ENCODE assay signal across 10 mouse cellular contexts in genomic region chr3:67375063-67375462, GRCm38 (mm10). TPM values are rescaled to one million over a fixed set of nuclear protein-coding genes. Genes with fewer than 3 reads are reported as not detected.
DNase-seq lines count a peak whose midpoint lies in the region; ATAC-seq and TF ChIP-seq lines count a peak whose summit lies in the region.
"Had no signal": no experiment of that assay in that cellular context is flagged by ENCODE, and none has a peak within 500 bp of the region (broad histone marks: within the 10 kb centered on the region; RNA-seq: fewer than 3 reads in every experiment).

Gene Gm17402, minus strand, starts transcription at chr3:67375163.

- peak within 1 kb of the TSS; percentile 86 for H3K9ac ChIP-seq in heart, embryonic 14.5 days (ENCODE audit: low read length)
- H3K9ac ChIP-seq in MEL (ENCODE audit: control insufficient read depth, low read depth, low read length, poor library complexity, severe bottlenecking) = peak within 1 kb of the TSS; percentile 65
- peak within 1 kb of the TSS; percentile 40 for H3K9ac ChIP-seq in hindbrain, embryonic 11.5 days (ENCODE audit: low read depth, low read length)
- H3K9ac ChIP-seq in midbrain, embryonic 11.5 days (ENCODE audit: low read length) = peak within 1 kb of the TSS; percentile 65

- no peak for ATAC-seq in heart, embryonic 14.5 days (ENCODE audit: insufficient number of reproducible peaks, insufficient read depth, low FRiP score, low read depth)
- ATAC-seq in hindbrain, embryonic 11.5 days (ENCODE audit: low FRiP score) = no peak
- ATAC-seq in midbrain, embryonic 11.5 days (ENCODE audit: low FRiP score) = no peak

- H3K27me3 ChIP-seq in heart, embryonic 14.5 days (ENCODE audit: control insufficient read depth, insufficient read depth, low read length) = no peaks in the 10 kb centered on the region
- H3K27me3 ChIP-seq in MEL (ENCODE audit: control insufficient read depth in 1 of 2, insufficient read depth in 2 of 2, low read length in 2 of 2) = peaks cover 0 to 3% of the 10 kb centered on the region in 2 experiments; a peak in 3 of 4 replicates
- H3K27me3 ChIP-seq in hindbrain, embryonic 11.5 days (ENCODE audit: control insufficient read depth, insufficient read depth, low read length) = no peaks in the 10 kb centered on the region; the same call in 1 of the 2 replicates
- peaks cover 3% of the 10 kb centered on the region; the same call in 1 of the 2 replicates for H3K27me3 ChIP-seq in midbrain, embryonic 11.5 days (ENCODE audit: control insufficient read depth, insufficient read depth, low read length)

- no peaks in the 10 kb centered on the region for H3K79me2 ChIP-seq in MEL (ENCODE audit: control insufficient read depth, insufficient read depth, low read length, poor library complexity)

- peaks cover 11 to 40% of the 10 kb centered on the region in 2 experiments for H3K4me1 ChIP-seq in heart, embryonic 14.5 days (ENCODE audit: control insufficient read depth in 2 of 2, insufficient read depth in 2 of 2, low read length in 2 of 2)
- 0 out of 4 replicates have a peak, but pooled peaks cover 0 to 2% of the 10 kb centered on the region in 2 experiments for H3K4me1 ChIP-seq in MEL (ENCODE audit: control insufficient read depth in 1 of 2, insufficient read depth in 2 of 2, low read length in 2 of 2)
- H3K4me1 ChIP-seq in hindbrain, embryonic 11.5 days (replicated peaks; ENCODE audit: control insufficient read depth, insufficient read depth, low read length) = no peaks in the 10 kb centered on the region
- H3K4me1 ChIP-seq in midbrain, embryonic 11.5 days (ENCODE audit: control insufficient read depth, insufficient read depth, low read length) = no peaks in the 10 kb centered on the region

- H3K4me2 ChIP-seq in heart, embryonic 14.5 days (ENCODE audit: low read length) = peak within 1 kb of the TSS; percentile 76
- H3K4me2 ChIP-seq in hindbrain, embryonic 11.5 days (replicated peaks; ENCODE audit: low read depth, low read length) = peak within 1 kb of the TSS; percentile 62
- peak within 1 kb of the TSS; percentile 87 for H3K4me2 ChIP-seq in midbrain, embryonic 11.5 days

- TF ChIP-seq CTCF in MEL (IDR thresholded peaks at IDR 0.05 in 2 of 3, conservative IDR thresholded peaks at IDR 0.05 in 1 of 3; ENCODE audit: control insufficient read depth in 1 of 3, insufficient read depth in 1 of 3, low read depth in 2 of 3, low read length in 3 of 3, poor library complexity in 1 of 3, severe bottlenecking in 1 of 3) = no peak

- TF ChIP-seq POLR2A in MEL (IDR thresholded peaks at IDR 0.05; ENCODE audit: control insufficient read depth in 1 of 2, insufficient read depth in 1 of 2, low read depth in 1 of 2, low read length in 2 of 2, poor library complexity in 1 of 2) = no peak

- TF ChIP-seq EP300 in MEL (IDR thresholded peaks at IDR 0.05; ENCODE audit: low read depth in 1 of 2, low read length in 2 of 2) = no peak

- no peaks in the 10 kb centered on the region for H3K36me3 ChIP-seq in heart, embryonic 14.5 days (ENCODE audit: control insufficient read depth, insufficient read depth, low read length)
- peaks cover 0 to 5% of the 10 kb centered on the region in 2 experiments; a peak in 2 of 4 replicates for H3K36me3 ChIP-seq in MEL (ENCODE audit: control insufficient read depth in 1 of 2, insufficient read depth in 2 of 2, low read length in 2 of 2)
- no peaks in the 10 kb centered on the region for H3K36me3 ChIP-seq in hindbrain, embryonic 11.5 days (ENCODE audit: control insufficient read depth, insufficient read depth, low read length)
- no peaks in the 10 kb centered on the region for H3K36me3 ChIP-seq in midbrain, embryonic 11.5 days (ENCODE audit: control insufficient read depth, insufficient read depth, low read length)

- H3K27ac ChIP-seq in heart, embryonic 14.5 days (replicated peaks in 1 of 2; ENCODE audit: control insufficient read depth in 1 of 2, insufficient read depth in 1 of 2, low read depth in 2 of 2, low read length in 2 of 2) = peak within 1 kb of the TSS; percentile 43 to 69; a peak in 3 of 4 replicates
- no peak within 1 kb of the TSS for H3K27ac ChIP-seq in MEL (ENCODE audit: control insufficient read depth, low read depth, low read length)
- no peak within 1 kb of the TSS for H3K27ac ChIP-seq in hindbrain, embryonic 11.5 days (ENCODE audit: low read depth, low read length)
- no peak within 1 kb of the TSS for H3K27ac ChIP-seq in midbrain, embryonic 11.5 days (ENCODE audit: low read depth, low read length)

- WGBS in heart, embryonic 14.5 days = 32% methylated on average over 3 of the region's 3 CpGs
- WGBS in hindbrain, embryonic 11.5 days = 57% methylated on average over 3 of the region's 3 CpGs
- WGBS in midbrain, embryonic 11.5 days = 39% methylated on average over 3 of the region's 3 CpGs

- DNase-seq in heart, postnatal 14 days = no peak
- no peak for DNase-seq in MEL (ENCODE audit: low read depth, low spot score)
- no peak for DNase-seq in hindbrain, embryonic 11.5 days (ENCODE audit: low spot score)
- DNase-seq in midbrain, embryonic 11.5 days (ENCODE audit: low spot score, missing footprints) = no peak
- DNase-seq in left cerebral cortex, postnatal 14 days (ENCODE audit: low spot score in 2 of 2) = no peak
- DNase-seq in cerebellum, postnatal 36 days = no peak
- DNase-seq in yolk sac, embryonic 10.5 days (ENCODE audit: low spot score) = no peak
- DNase-seq: cerebellum, adult 11 months had no signal

- intact Hi-C loops in heart, postnatal 14 days (cut with DNase I) = no loop called here
- intact Hi-C loops in left cerebral cortex, postnatal 14 days (cut with DNase I) = no loop called here

- no peak for TF ChIP-seq RAD21 in MEL (IDR thresholded peaks at IDR 0.05; ENCODE audit: low read depth, low read length)

- H3K9me3 ChIP-seq in heart, embryonic 14.5 days (ENCODE audit: control insufficient read depth, low read length) = no peaks in the 10 kb centered on the region
- H3K9me3 ChIP-seq in MEL (replicated peaks; ENCODE audit: insufficient read depth, low read length) = no peaks in the 10 kb centered on the region
- H3K9me3 ChIP-seq in hindbrain, embryonic 11.5 days (ENCODE audit: control insufficient read depth, low read length) = no peaks in the 10 kb centered on the region
- H3K9me3 ChIP-seq in midbrain, embryonic 11.5 days (ENCODE audit: control insufficient read depth, low read length) = no peaks in the 10 kb centered on the region

- peak within 1 kb of the TSS; percentile 73 to 86 for H3K4me3 ChIP-seq in heart, embryonic 14.5 days (ENCODE audit: control insufficient read depth in 1 of 2, insufficient read depth in 1 of 2, low read depth in 1 of 2, low read length in 2 of 2)
- peak within 1 kb of the TSS; percentile 61 to 62 for H3K4me3 ChIP-seq in MEL (ENCODE audit: control insufficient read depth in 1 of 2, insufficient read depth in 1 of 2, low read depth in 2 of 2, low read length in 2 of 2)
- peak within 1 kb of the TSS; percentile 39 for H3K4me3 ChIP-seq in hindbrain, embryonic 11.5 days (ENCODE audit: low read depth, low read length)
- peak within 1 kb of the TSS; percentile 48 for H3K4me3 ChIP-seq in midbrain, embryonic 11.5 days (ENCODE audit: low read depth, low read length)

TF ChIP-seq in MEL, 35 proteins besides CTCF, POLR2A, EP300 and RAD21:
- TF ChIP-seq SMC3 (IDR thresholded peaks at IDR 0.05; ENCODE audit: low read depth, low read length) (no peak), MYC (IDR thresholded peaks at IDR 0.05; ENCODE audit: low read depth, low read length) (no peak), ETS1 (IDR thresholded peaks at IDR 0.05; ENCODE audit: low read depth, low read length) (no peak), TAL1 (IDR thresholded peaks at IDR 0.05; ENCODE audit: low read length) (no peak), UBTF (IDR thresholded peaks at IDR 0.05; ENCODE audit: borderline replicate concordance, insufficient read depth, low read depth, low read length) (no peak), ZNF384 (IDR thresholded peaks at IDR 0.05; ENCODE audit: low read depth, low read length) (no peak), ZKSCAN1 (IDR thresholded peaks at IDR 0.05; ENCODE audit: low read depth, low read length) (no peak), USF2 (IDR thresholded peaks at IDR 0.05; ENCODE audit: borderline replicate concordance in 1 of 2, insufficient read depth in 1 of 2, low read depth in 1 of 2, low read length in 2 of 2) (no peak)

RNA-seq across cellular contexts. Expression of gene Gm17402, which starts in this region (rescaled TPM):
- not detected in 2 replicates for polyA plus RNA-seq in heart, embryonic 14.5 days (2014; fragmentation: Nextera tagmentation; extraction: Ambion mirVana)
- not detected for total RNA-seq in heart, postnatal 14 days (2021)
- total RNA-seq in MEL (2012; rRNA removed) = not detected in 2 replicates
- polyA plus RNA-seq in MEL (2012; ENCODE audit: insufficient read depth in 1 of 2, insufficient read length in 2 of 2, low read depth in 1 of 2, low replicate concordance in 2 of 2, missing spikeins in 1 of 2) = not detected
- not detected in 2 replicates for polyA plus RNA-seq in hindbrain, embryonic 11.5 days (2014; fragmentation: Nextera tagmentation; extraction: Ambion mirVana)
- not detected in 2 replicates for polyA plus RNA-seq in midbrain, embryonic 11.5 days (2014; fragmentation: Nextera tagmentation; extraction: Ambion mirVana)
- not detected for total RNA-seq in left cerebral cortex, postnatal 14 days (2021)
- total RNA-seq: left cerebral cortex, postnatal 10 days had no signal

Comparison
In these comparisons a context has a peak if more than half of its experiments do, and no peak if none do; other contexts are left out.
1. H3K27ac ChIP-seq: peak in heart, embryonic 14.5 days (2 of 2); none in MEL (single experiment), hindbrain, embryonic 11.5 days (single experiment) and midbrain, embryonic 11.5 days (single experiment).
2. Peak in every context shown above with its lines, with median percentiles within 50 percentile points of each other: H3K4me2 ChIP-seq, H3K4me3 ChIP-seq and H3K9ac ChIP-seq.